Mouse (Mus musculus): ENCODE results near the gene Gphn. TPM values are rescaled to one million over a fixed set of nuclear protein-coding genes. Genes with fewer than 3 reads are reported as not detected.
"Not testable (repeated sequence)": the region's sequence is repeated elsewhere in the genome, so short reads cannot be mapped to it uniquely, and the experiment has no call there.

Gphn gene
- polyA plus RNA-seq, 1 experiment: 6.1 TPM

DNA sequence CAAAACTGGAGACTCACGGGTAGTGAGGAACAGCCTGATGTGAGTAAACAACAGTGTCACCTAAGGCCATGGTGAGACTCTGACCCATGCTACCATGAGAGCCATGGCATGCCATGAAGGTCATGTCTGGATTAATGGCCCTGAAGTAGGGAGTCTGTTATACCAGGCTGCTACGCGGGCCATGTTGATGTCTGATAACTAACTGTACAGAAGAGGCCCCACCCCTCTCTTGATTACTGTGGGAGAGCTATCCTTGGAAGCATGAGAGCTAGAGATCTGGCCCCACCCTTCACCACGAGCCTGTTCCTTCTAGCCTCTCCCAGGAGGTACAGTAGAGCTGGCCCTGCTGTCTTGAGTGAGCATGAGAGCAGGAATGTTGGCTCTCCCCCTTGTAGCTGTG is 101.8 kb downstream of the Gphn start:
- Histone ChIP-seq H3K36me3 (ENCODE audit: control insufficient read depth, insufficient read depth) (no peaks in the 10 kb centered on the region), H3K27me3 (ENCODE audit: control insufficient read depth, insufficient read depth, insufficient read length) (no peaks in the 10 kb centered on the region), H3ac (ENCODE audit: control insufficient read depth, insufficient read length, low read depth) (no peak overlapping the region), H3K79me2 (ENCODE audit: control insufficient read depth, insufficient read depth) (no peaks in the 10 kb centered on the region), H3K4me3 (ENCODE audit: insufficient read depth, poor library complexity, severe bottlenecking) (no peak overlapping the region), H3K79me3 (ENCODE audit: low read depth) (no peaks in the 10 kb centered on the region)
- TF ChIP-seq FOSL1 (IDR thresholded peaks at IDR 0.05; ENCODE audit: insufficient read depth, low read length, poor library complexity, severe bottlenecking) (no peak), MAX (IDR thresholded peaks at IDR 0.05) (no peak), MYOD1 (IDR thresholded peaks at IDR 0.05; ENCODE audit: control insufficient read depth, insufficient read length, low read depth) (no peak), CEBPB (IDR thresholded peaks at IDR 0.05; ENCODE audit: low read depth) (no peak), CTCF (IDR thresholded peaks at IDR 0.05; ENCODE audit: control insufficient read depth, insufficient read depth, insufficient read length) (no peak), USF1 (IDR thresholded peaks at IDR 0.05; ENCODE audit: low read depth) (no peak), MYOG (IDR thresholded peaks at IDR 0.05; ENCODE audit: control insufficient read depth, extremely low read depth, insufficient read length) (no peak)

- no peaks in the 10 kb centered on the region for H3K36me3 ChIP-seq (ENCODE audit: control insufficient read depth, insufficient read depth)
- no peak overlapping the region for H3ac ChIP-seq (ENCODE audit: control insufficient read depth, insufficient read length, low read depth)
- no peaks in the 10 kb centered on the region for H3K79me3 ChIP-seq (ENCODE audit: low read depth)
- H3K4me3 ChIP-seq (ENCODE audit: insufficient read depth, poor library complexity, severe bottlenecking): no peak overlapping the region
- TF ChIP-seq USF1 (IDR thresholded peaks at IDR 0.05; ENCODE audit: low read depth) (no peak), MYOG (IDR thresholded peaks at IDR 0.05; ENCODE audit: control insufficient read depth, extremely low read depth, insufficient read length) (no peak), CEBPB (IDR thresholded peaks at IDR 0.05; ENCODE audit: low read depth) (no peak), CTCF (IDR thresholded peaks at IDR 0.05; ENCODE audit: control insufficient read depth, insufficient read depth, insufficient read length) (no peak), MYOD1 (IDR thresholded peaks at IDR 0.05; ENCODE audit: control insufficient read depth, insufficient read length, low read depth) (no peak), FOSL1 (IDR thresholded peaks at IDR 0.05; ENCODE audit: insufficient read depth, low read length, poor library complexity, severe bottlenecking) (no peak), MAX (IDR thresholded peaks at IDR 0.05) (no peak)
- H3K79me2 ChIP-seq (ENCODE audit: control insufficient read depth, insufficient read depth): no peaks in the 10 kb centered on the region
- no peaks in the 10 kb centered on the region for H3K27me3 ChIP-seq (ENCODE audit: control insufficient read depth, insufficient read depth, insufficient read length)
Observed at GRCm38 (mm10) chr12:78332107-78332506, 105.9 kb downstream of the Gphn start.

DNA sequence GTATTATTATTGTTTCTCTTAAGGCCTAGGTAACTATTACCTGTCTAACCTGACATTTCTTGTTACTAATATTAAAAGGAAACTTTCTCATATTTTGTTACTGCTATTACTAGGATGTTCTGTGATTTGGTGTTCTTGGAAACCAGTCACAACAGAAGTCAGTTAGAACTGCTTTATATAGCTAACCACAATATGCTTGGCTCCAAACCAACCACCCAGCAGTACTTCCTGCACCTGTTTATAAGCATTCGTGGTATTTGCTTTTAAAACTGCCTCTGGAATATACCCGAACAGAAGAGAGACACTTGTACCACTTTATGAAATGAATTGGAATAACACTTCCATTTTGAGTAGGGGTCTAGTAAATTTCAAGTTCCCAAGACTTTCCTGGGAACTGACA is 130.3 kb downstream of the Gphn start:
- TF ChIP-seq USF1 (IDR thresholded peaks at IDR 0.05; ENCODE audit: low read depth) (no peak), MYOD1 (IDR thresholded peaks at IDR 0.05; ENCODE audit: control insufficient read depth, insufficient read length, low read depth) (no peak), FOSL1 (IDR thresholded peaks at IDR 0.05; ENCODE audit: insufficient read depth, low read length, poor library complexity, severe bottlenecking) (no peak), CTCF (IDR thresholded peaks at IDR 0.05; ENCODE audit: control insufficient read depth, insufficient read depth, insufficient read length) (no peak), CEBPB (IDR thresholded peaks at IDR 0.05; ENCODE audit: low read depth) (no peak), MYOG (IDR thresholded peaks at IDR 0.05; ENCODE audit: control insufficient read depth, extremely low read depth, insufficient read length) (no peak), MAX (IDR thresholded peaks at IDR 0.05) (no peak)
- no peak overlapping the region for H3K4me3 ChIP-seq (ENCODE audit: insufficient read depth, poor library complexity, severe bottlenecking)
- no peaks in the 10 kb centered on the region for H3K79me2 ChIP-seq (ENCODE audit: control insufficient read depth, insufficient read depth)
- H3K79me3 ChIP-seq (ENCODE audit: low read depth): no peaks in the 10 kb centered on the region
- H3ac ChIP-seq (ENCODE audit: control insufficient read depth, insufficient read length, low read depth): no peak overlapping the region
- no peaks in the 10 kb centered on the region for H3K36me3 ChIP-seq (ENCODE audit: control insufficient read depth, insufficient read depth)
- no peaks in the 10 kb centered on the region for H3K27me3 ChIP-seq (ENCODE audit: control insufficient read depth, insufficient read depth, insufficient read length)

DNA sequence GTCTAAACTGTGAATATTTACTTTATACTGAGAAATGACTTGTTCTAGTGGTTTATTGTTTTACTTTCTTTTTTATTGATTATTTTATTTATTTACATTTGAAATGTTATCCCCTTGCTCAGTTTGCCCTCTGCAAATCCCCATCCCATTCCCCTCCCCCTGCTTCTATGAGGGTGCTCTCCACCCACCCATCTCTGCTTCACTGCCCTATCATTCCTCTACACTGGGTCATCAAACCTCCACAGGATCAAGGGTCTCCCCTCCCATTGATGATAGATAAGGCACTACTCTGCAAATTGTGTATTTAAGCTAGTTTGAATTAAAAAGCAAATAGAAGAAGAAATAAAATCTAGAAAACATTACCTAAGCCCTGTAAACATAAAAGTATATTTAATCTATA is 163.1 kb downstream of the Gphn start:
- no peak for TF ChIP-seq USF1 (IDR thresholded peaks at IDR 0.05; ENCODE audit: low read depth)
- no peak for TF ChIP-seq CEBPB (IDR thresholded peaks at IDR 0.05; ENCODE audit: low read depth)
- TF ChIP-seq FOSL1 (IDR thresholded peaks at IDR 0.05; ENCODE audit: insufficient read depth, low read length, poor library complexity, severe bottlenecking): no peak
- TF ChIP-seq CTCF (IDR thresholded peaks at IDR 0.05; ENCODE audit: control insufficient read depth, insufficient read depth, insufficient read length): no peak
- no peak for TF ChIP-seq MYOD1 (IDR thresholded peaks at IDR 0.05; ENCODE audit: control insufficient read depth, insufficient read length, low read depth)
- TF ChIP-seq MYOG (IDR thresholded peaks at IDR 0.05; ENCODE audit: control insufficient read depth, extremely low read depth, insufficient read length): no peak
- TF ChIP-seq MAX (IDR thresholded peaks at IDR 0.05): no peak
- H3K36me3 ChIP-seq (ENCODE audit: control insufficient read depth, insufficient read depth): no peaks in the 10 kb centered on the region
- H3K4me3 ChIP-seq (ENCODE audit: insufficient read depth, poor library complexity, severe bottlenecking): no peak overlapping the region
- no peaks in the 10 kb centered on the region for H3K79me2 ChIP-seq (ENCODE audit: control insufficient read depth, insufficient read depth)
- H3ac ChIP-seq (ENCODE audit: control insufficient read depth, insufficient read length, low read depth): no peak overlapping the region
- no peaks in the 10 kb centered on the region for H3K27me3 ChIP-seq (ENCODE audit: control insufficient read depth, insufficient read depth, insufficient read length)
- no peaks in the 10 kb centered on the region for H3K79me3 ChIP-seq (ENCODE audit: low read depth)

DNA sequence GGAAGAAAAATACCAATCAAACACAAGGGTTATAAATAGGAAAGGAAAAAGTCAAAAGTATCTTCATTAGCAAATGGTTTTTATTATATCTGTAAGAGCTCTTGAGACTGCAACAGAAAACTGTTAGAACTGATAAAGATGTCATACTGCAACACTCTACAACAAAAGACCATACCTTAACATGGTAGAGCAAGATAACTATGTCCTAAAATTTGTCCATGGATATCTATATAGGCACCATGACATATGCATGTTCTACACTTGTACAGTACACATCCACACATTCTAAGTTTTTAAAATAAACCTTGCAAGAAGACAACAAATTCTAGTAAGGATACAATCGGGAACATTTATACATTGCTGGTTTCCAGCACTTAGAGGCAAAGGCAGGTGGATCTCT is 169.1 kb downstream of the Gphn start:
- no peak for TF ChIP-seq FOSL1 (IDR thresholded peaks at IDR 0.05; ENCODE audit: insufficient read depth, low read length, poor library complexity, severe bottlenecking)
- TF ChIP-seq USF1 (IDR thresholded peaks at IDR 0.05; ENCODE audit: low read depth): no peak
- TF ChIP-seq MAX (IDR thresholded peaks at IDR 0.05): no peak
- TF ChIP-seq MYOD1 (IDR thresholded peaks at IDR 0.05; ENCODE audit: control insufficient read depth, insufficient read length, low read depth): no peak
- no peak for TF ChIP-seq CTCF (IDR thresholded peaks at IDR 0.05; ENCODE audit: control insufficient read depth, insufficient read depth, insufficient read length)

GRCm38 (mm10) chr12:78407518-78407917 is 181.3 kb downstream of the Gphn start:
- H3K27me3 ChIP-seq (ENCODE audit: control insufficient read depth, insufficient read depth, insufficient read length); H3ac ChIP-seq (ENCODE audit: control insufficient read depth, insufficient read length, low read depth); H3K4me3 ChIP-seq (ENCODE audit: insufficient read depth, poor library complexity, severe bottlenecking); H3K79me3 ChIP-seq (ENCODE audit: low read depth); H3K79me2 ChIP-seq (ENCODE audit: control insufficient read depth, insufficient read depth); H3K36me3 ChIP-seq (ENCODE audit: control insufficient read depth, insufficient read depth): not testable (repeated sequence)

More for the DNA sequence above, 169.1 kb downstream of the Gphn start:
- Histone ChIP-seq H3ac (ENCODE audit: control insufficient read depth, insufficient read length, low read depth) (no peak overlapping the region), H3K27me3 (ENCODE audit: control insufficient read depth, insufficient read depth, insufficient read length) (no peaks in the 10 kb centered on the region), H3K4me3 (ENCODE audit: insufficient read depth, poor library complexity, severe bottlenecking) (no peak overlapping the region), H3K36me3 (ENCODE audit: control insufficient read depth, insufficient read depth) (no peaks in the 10 kb centered on the region), H3K79me3 (ENCODE audit: low read depth) (no peaks in the 10 kb centered on the region), H3K79me2 (ENCODE audit: control insufficient read depth, insufficient read depth) (no peaks in the 10 kb centered on the region)
